Mouse (Mus musculus) G1E (cell line): Measurements from ENCODE around the gene H2-Aa.

Experiments
- CTCF ChIP-seq: IDR thresholded peaks from 2 replicates; pipeline ENCODE4 v1.5.1; 2012; ENCODE audit warnings: low read depth, low read length, inconsistent platforms, mixed read lengths
- GATA1 ChIP-seq: IDR thresholded peaks from 2 replicates; pipeline ENCODE4 v1.6.1; 2012; ENCODE audit warnings: borderline replicate concordance, low read length, inconsistent platforms, mixed read lengths

- TF ChIP-seq CTCF (no peak), GATA1 (no peak)
Measured at GRCm38 (mm10) chr17:34286501-34286900, 1.1 kb downstream of the H2-Aa start.
